Mouse (Mus musculus) monocyte, adult 5-6 weeks (primary cell): ENCODE data around the gene Tnfrsf11a. TPM values are rescaled to one million over a fixed set of nuclear protein-coding genes. Genes with fewer than 3 reads are reported as not detected.
"Not testable (repeated sequence)": the region's sequence is repeated elsewhere in the genome, so short reads cannot be mapped to it uniquely, and the experiment has no call there.

Experiments used
- ATAC-seq: fragments of 153-309, 156-312 bp; replicated peaks from 2 replicates; pipeline ENCODE4 v1.8.0; 2017; ENCODE audit warnings: mild to moderate bottlenecking; ENCODE audit not compliant: low TSS enrichment, insufficient number of reproducible peaks, severe bottlenecking, poor library complexity, low FRiP score
- total RNA-seq: library from RNA; stranded (forward); fragments of 200-1000, 200-491, 200-594 nt; gene quantifications from 3 replicates; pipeline ENCODE4 v1.2.3, GENCODE M21; 2017

Tnfrsf11a gene
- 3.9 to 7.4 TPM (median 6.6 TPM) in 3 replicates for total RNA-seq

DNA sequence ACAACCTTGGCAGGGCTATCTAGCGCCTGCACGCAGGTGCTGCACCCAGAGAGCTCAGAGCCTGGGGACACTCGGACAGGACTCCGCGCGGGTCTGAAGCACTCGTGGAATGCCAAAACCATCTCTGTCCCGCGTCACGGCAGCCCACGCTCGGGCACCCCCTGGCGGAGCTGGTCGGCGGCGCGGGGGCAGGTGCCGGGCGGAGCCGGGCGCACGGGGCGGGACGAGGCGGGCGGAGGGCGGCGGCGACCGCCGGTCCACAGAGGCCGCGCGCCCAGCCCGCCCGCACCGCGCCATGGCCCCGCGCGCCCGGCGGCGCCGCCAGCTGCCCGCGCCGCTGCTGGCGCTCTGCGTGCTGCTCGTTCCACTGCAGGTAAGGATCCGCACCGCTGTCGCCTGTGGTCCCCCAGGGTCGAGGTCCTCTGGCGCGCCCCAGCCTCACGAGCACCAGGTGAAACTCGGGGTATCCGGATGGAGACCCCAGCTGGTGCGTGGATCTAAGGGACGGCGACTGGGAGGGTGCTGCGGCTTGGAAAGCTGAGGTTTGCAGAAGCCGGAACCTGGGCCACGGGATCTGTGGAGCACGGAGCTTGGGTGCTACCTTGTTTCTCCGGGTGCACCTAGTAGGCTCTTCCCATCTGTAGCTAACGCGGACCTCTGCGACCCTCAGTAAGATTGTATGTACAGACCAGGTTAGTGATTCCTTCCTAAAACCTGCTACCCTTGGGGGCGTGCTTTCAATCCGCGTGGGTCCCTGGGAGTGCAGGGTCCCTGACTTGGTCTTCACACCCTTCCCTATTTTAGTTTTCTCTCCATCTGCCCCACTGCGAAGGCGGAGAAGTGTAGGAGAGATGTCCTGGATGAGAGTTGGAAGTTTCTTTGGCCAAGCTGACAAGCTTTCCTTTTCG is at the start of gene Tnfrsf11a:
Gene Tnfrsf11a, plus strand, starts transcription at position 262 of the 908 bp plus-strand sequence.
- ATAC-seq: 0 out of 2 replicates have a peak, but pooled peaks have one; percentile 18

DNA sequence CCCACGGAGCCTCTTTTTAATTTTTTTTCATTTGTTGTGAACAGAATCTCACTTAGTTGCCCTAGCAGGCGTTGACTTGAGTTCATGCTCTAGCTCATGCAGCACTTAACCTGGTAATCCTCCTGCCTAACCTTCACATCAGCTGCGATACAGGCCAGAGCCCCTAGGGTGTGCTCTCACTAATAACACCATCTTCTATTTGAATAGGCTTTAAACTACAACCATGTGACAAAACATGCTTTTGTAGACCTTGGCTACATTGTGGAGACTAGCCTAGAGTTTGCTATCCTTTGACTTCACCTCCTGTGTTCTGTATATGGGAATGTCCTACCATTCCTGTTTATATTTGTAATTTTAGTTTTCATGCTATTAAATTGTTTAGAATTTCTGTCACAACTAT is 45.2 kb upstream of the Tnfrsf11a start:
- no peak for ATAC-seq

DNA sequence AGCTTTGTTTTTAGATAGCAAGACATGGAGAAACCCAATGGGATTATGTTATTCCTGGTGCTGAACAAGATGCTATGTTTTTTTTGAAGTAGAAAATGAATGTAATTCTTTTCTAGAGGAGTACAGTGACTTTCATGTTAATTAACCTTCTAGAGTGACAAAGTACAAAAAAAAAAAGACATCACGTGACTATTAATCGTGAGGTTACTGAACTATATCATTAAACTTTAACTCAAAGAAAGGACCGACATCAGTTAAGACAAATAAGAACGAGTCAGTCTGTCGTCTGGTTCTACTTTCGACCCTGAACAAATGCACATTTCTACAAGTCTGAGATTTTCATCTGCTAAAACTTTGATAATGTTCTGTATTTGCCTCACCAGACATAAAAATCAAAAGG is 42.2 kb upstream of the Tnfrsf11a start:
- no peak for ATAC-seq

DNA sequence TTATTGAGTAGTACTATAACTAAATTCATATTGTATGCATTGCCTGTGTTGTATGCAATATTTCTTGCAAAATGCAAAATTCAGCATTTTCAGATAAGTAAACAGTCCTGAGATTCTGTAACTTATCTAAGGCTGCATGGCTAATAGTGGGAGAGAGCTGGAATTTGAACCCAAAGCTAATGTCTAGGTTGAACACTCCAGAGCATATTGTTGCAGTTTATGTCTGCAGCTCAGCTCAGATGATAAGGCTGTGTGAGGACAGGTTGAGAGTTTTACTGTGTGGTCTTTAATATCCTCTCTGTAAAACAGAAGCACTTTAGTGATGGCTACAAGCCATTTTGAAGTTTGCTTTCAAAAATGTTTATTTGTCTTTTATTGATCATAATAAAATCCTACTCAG is 41.0 kb upstream of the Tnfrsf11a start:
- ATAC-seq: no peak

DNA sequence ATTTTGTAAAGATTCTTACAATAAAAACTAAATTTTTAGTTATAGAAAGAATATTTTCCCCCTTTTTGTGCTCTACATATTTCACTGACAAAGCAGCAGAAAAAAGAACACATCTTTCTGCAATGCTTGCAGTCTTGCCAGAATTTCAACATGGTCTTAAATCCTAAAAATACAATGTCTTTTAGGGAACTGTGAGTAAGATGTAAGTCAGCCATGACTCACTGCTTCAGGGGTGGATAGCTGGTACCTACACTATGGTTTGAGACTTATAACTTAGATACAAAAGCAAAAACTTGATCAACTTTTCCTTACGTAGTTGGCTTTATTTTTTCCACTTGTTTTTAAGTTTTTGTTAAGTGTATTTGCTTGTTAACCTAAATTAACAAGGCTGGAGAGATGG is 38.0 kb upstream of the Tnfrsf11a start:
- ATAC-seq: no peak

DNA sequence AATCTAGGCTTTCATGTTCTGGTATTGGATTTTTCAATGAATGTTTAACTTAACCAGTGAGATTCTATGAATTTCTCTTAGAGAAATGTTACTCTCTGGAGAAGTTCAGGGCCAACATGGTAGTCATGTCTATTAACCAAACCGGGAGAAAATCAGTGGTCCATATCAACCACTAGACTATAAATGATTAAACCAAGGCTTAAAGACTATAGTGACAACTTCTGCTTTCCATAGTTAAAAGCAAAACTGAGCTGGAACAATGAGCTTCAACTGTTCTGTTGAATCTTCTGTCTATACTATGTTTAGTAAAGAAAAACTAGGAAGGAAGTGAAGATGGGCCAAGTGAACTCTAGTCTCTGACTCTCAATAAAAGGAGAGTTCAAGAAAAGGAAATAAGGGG is 34.1 kb upstream of the Tnfrsf11a start:
- ATAC-seq: no peak

DNA sequence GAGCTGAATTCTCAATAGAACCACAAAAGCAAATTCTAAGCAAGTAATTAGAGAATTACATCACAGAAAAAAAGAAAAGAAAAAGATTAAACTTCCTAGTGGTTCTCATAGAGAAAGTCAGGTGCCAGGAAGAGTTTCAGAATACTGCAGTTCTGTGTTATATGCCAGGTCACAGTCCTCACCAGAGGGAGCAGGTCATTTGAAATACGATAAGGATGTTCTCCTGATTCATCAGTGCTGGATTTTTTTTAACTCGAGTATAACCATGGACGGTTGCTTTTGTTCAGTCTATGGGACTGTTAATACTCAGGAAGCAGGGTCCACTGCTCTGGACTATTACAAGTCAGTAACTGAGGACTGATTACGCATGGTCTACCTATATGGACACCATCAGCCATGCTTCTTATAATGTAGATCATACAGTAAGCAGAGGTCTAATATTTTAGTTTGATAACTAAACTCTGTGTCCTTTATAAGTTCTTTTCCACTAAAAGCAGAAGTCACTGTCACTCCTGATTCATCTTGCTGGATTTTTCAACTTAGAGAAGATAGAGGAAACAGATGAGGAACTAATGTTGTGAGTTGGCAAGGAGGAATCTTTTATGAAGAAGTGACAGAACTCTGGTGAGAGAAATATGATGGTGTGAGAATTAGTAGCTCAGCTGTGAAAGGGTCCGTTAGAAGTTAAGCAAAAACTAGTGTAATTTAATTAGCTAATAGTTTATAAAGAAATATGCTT is 33.5 kb upstream of the Tnfrsf11a start:
- peak; percentile 62; the same call in 1 of the 2 replicates for ATAC-seq

DNA sequence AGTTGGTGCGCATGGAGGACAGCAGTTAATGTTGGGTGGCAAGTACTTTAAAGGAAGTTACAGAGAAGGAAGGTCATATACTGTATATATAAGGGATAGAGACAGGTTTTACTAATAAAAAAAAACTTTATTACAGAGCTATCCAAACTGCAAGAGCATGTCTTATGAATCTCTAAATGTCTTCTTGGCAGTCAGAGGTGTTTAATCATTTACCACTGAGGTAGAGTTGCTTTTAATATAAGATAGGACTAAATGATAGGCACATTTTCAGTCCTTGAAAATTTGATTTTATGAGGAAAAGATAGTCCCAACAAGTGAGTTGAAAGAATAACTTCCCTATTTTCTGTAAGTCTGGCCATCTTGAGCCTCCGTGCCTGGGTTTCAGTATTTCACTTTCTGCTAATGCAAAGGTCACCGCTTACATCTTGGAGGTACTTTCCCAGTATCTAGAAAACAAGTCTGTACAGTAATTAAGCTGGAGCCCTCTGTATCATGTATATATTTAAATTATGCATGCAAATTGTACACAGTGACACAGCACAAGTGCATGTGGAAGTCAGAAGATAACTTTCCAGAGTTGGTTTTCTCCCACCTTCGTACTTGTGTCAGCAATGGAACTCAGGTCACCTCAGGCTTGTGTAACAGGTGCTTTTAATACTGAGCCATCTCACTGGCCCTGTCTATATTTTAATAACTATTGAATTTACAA is 32.3 kb upstream of the Tnfrsf11a start:
- peak; percentile 48 for ATAC-seq

DNA sequence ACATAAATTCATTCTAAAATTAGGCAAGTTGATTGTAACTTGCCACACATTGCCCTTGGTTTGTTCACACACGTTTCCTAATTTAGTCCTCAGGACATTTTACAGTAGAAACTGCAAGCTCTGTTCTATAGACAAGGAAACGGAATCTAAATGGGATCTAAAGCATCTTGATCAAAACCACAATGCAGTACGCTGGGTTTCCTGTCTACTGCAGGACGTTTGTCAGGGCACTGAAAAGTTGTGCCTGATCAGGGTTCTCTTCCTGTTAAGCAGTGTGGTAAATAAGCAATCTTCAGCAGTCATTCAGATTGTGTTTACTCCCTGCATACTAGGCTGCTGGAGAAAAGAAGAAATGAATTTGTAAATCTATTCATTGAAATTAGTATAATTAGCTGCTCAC is 28.3 kb upstream of the Tnfrsf11a start:
- ATAC-seq: no peak

DNA sequence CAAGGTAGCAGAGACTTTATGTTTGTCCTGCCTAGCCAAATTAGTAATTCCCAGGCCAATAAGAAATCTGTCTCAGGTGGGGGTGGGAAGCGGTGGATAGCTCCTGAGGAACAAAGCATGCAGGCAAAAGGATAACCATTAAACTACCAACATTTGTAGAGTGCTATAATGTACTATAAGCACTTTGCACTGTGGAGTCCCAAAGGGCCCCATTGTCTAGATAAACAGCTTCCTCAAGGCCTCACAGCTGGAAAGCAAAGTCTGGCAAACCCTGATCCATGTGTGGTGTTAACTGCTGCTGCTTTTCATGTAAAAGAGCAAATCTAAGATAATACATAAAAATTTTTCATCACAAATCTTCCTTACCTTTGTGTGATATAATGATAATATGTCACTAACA is 27.6 kb upstream of the Tnfrsf11a start:
- ATAC-seq: no peak

DNA sequence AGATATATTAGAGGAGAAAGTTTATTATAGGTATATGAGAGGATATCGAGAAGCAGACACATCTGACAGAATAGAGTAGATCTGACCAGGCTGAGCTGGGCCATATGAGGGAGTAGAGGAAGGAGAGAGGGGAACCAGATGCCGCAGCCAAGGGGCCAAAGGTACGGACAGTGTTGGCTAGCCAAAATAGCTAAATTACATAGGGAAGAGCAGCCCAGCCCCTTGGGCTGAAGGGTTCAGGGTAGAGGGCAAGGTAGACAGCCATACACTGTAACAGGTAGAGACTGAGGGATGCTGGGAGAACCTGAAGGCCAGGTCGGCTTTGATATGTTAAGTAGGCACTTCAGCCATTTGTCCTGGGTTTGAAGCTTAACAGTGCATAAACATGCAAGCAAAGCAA is 21.7 kb upstream of the Tnfrsf11a start:
- ATAC-seq: no peak

DNA sequence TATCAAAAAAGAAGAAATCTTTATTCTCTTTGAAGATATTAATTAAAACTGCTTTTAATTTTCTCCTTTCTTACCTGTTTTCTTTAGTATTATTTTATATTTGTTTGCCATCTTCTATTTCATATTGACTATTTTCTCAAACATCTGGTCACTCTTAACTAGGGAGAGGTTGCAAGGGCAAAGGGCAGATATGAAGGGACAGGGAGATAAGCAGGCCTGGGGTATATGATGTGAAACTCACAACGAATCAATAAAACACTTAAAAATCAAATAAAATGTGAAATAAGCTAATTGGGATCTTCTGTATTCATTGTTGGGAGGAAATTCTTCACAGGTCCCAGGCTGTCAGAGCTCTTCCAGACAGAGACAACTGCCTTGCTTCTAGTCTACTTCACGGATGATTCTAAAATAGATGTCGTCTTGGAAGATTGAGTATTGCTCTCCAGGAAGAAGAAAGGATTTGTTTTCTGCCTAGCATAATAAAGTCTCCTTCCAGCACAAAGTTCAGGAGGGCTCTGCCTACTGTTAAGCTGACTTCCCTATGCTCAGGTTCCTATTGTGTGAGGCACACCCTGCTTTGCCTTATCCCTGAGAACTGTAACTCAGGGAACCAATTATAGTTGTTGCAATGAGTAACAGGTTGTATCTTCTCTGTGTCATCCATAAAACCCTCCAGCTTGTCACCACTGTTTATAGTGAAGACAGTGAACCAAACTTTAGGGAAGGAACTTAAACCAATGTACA is 20.9 kb upstream of the Tnfrsf11a start:
- no peak for ATAC-seq

DNA sequence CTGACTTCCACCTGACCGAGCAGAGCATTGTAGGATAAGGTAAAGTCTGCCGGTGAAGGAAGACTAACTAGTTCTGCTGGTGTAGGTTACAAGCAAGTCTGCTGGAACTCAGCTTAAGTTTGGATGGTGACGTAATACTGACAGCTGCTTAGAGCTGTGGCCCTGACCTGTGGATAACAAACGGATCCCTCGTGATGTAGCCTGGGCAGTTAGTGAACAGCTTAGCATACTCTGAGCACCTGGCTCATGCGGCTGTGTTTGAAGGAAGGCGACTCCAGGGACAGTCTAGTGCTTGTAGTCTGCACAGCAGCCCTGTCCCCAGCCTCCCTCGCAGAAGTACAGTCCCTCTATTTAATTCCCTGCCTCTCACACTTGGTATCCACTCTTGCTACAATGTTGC is 14.9 kb upstream of the Tnfrsf11a start:
- no peak for ATAC-seq

DNA sequence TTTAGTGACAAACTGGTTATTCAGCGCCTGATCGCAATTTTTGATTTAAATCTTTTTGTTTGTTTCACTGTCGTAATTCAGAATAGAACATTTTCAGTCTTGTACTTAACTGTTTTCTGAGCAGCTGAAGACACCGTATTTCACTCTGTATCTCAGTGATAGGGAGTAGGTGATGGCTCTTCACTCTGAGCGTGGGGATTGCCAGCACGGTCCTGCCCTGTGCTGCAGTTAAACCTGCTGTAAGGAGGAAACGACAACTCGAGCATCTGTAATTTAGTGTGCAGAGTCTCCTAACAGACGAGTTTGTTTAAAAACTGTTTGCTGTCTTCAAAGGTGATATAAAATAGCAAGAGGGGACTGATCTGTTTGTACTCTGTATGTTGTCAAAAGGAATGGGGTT is 14.4 kb upstream of the Tnfrsf11a start:
- ATAC-seq: not testable (repeated sequence)

DNA sequence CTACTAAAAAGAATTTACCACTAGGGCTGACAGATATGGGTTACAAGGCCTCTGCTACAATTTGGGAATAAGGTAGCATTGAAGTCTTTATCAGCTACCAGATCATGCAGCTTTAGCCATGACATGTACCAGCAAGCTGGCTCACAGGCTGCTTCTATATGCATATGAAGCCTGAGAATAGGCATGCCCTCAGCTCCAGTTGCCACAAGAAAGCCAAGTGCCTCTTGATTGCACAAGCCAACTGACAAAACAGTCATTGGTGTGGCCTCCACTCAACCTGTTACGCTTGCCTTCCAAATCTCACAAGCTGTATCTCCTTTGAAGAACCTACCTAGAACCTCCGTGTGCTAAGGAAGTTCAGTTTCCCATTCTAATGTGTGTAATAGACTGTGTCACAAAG is 12.1 kb upstream of the Tnfrsf11a start:
- ATAC-seq: no peak

DNA sequence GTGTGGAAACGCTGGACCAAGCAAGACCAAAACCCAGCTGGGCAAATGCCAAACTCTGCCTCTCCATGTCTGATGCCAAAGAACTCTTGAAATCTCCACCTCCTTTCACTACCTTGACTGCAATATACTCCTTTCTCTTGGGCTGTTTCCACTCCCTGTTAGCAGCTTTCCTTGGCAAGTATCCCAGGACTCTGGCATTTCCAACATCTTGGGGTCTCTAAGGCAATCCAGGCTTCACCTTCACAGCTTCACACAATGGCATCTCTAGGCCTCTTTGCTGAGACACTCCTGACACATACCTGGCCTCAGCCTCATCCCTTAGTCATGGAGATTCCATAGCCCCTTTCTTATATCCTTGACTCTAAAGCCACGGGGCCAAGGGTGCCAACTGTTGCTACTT is 9.8 kb upstream of the Tnfrsf11a start:
- ATAC-seq: no peak

DNA sequence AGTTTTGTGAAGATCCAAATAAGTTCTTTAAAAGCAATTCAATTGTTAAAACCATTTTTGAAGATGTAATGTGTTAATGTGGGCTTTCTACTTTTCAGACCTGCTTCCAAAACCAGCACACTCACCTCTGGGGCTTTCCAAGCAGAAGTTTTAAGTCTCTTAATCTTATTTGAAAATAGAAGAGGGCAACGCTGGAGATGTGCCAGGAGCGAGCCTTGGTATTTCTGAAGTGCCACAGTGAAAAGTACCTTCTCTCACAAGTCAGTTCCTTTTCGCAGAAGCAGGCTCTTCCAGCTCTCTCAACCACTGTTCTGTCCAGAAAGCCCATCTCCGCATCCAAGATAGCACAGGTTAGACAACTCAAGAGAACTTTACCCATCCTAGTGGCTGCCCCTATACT is 4.1 kb upstream of the Tnfrsf11a start:
- ATAC-seq: no peak

DNA sequence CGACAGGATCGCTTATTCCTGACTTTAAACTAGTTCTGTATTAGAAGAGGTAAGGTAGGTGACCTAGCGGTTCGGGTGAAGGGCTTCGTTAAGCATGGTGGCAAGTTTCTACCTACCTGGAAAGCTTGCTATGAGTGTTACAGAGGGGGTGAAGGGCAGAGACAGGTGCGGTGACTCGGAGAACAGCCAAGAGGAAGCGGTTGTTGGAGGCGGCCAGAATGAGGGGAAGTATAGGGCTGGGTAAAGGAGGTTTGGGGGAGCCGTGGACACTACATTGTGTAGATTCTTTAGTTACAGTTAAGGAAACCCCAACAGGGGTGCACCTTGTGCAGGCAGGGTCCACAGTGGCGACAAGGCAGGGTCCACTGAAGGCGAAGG is 450 bp upstream of the Tnfrsf11a start:
- ATAC-seq: 0 out of 2 replicates have a peak, but pooled peaks have one; percentile 29
